Mouse (Mus musculus) CH12.LX (cell line): ENCODE data around the gene Podxl. TPM values are rescaled to one million over a fixed set of nuclear protein-coding genes. Genes with fewer than 3 reads are reported as not detected.

Experiments
- DNase-seq: peaks from one replicate; pipeline ENCODE4 v3.0.0-alpha.2; 2013; ENCODE audit errors: extremely low read depth
- H3K27ac ChIP-seq: 2 replicates; pipeline ENCODE4 v1.5.1; 2012; ENCODE audit warnings: low read depth, mild to moderate bottlenecking, control low read depth, moderate library complexity; ENCODE audit not compliant: insufficient read depth
- H3K27me3 ChIP-seq: replicated peaks from 2 replicates; pipeline ENCODE3; 2012; ENCODE audit warnings: inconsistent platforms
- H3K36me3 ChIP-seq, 2 experiments: replicated peaks in 1 of 2; 2 replicates each; pipeline versions ENCODE3 to v1.6.1; 2012; ENCODE audit warnings: inconsistent platforms in 1 of 2, low read length in 1 of 2, mild to moderate bottlenecking in 1 of 2, mixed read lengths in 1 of 2, moderate library complexity in 1 of 2; ENCODE audit not compliant: control insufficient read depth in 1 of 2, insufficient read depth in 1 of 2
- H3K4me1 ChIP-seq, 2 experiments: 2 replicates each; pipeline ENCODE4 v1.6.1; 2012; ENCODE audit warnings: inconsistent platforms in 1 of 2, moderate library complexity in 1 of 2; ENCODE audit not compliant: insufficient read depth in 2 of 2, control insufficient read depth in 1 of 2
- H3K4me2 ChIP-seq: 2 replicates; pipeline ENCODE4 v1.6.1; 2012; ENCODE audit warnings: low read depth, mild to moderate bottlenecking, control low read depth; ENCODE audit not compliant: poor library complexity, insufficient read depth, severe bottlenecking
- H3K4me3 ChIP-seq, 3 experiments: fragments of 150-350 bp in 1 of 3; sonication (generic) in 1 of 3; replicated peaks in 1 of 3; 2 replicates each; pipeline versions ENCODE3 to v1.5.1; 2011 to 2012; ENCODE audit warnings: low read depth in 2 of 3, low read length in 2 of 3, mild to moderate bottlenecking in 2 of 3, moderate library complexity in 2 of 3, control low read depth in 1 of 3, improper control_type of control experiment in 1 of 3, inconsistent platforms in 1 of 3, mixed read lengths in 1 of 3; ENCODE audit not compliant: poor library complexity in 1 of 3
- H3K79me2 ChIP-seq: replicated peaks from 2 replicates; pipeline ENCODE4 v1.6.1; 2012; ENCODE audit warnings: mild to moderate bottlenecking, moderate library complexity; ENCODE audit not compliant: control insufficient read depth, poor library complexity, insufficient read depth, severe bottlenecking; ENCODE audit errors: extremely low read depth
- H3K9ac ChIP-seq: 2 replicates; pipeline ENCODE4 v1.6.1; 2012; ENCODE audit warnings: low read depth, mild to moderate bottlenecking, control low read depth, moderate library complexity; ENCODE audit not compliant: insufficient read depth
- H3K9me3 ChIP-seq: replicated peaks from 2 replicates; pipeline ENCODE3; 2012; ENCODE audit warnings: low read length, inconsistent platforms, mixed read lengths
- CHD2 ChIP-seq: IDR thresholded peaks from 2 replicates; pipeline ENCODE4 v1.6.1; 2011; ENCODE audit warnings: low read length, improper control_type of control experiment
- CTCF ChIP-seq, 2 experiments: IDR thresholded peaks in 1 of 2; conservative IDR thresholded peaks in 1 of 2; 2 replicates each; pipeline ENCODE4 v1.5.1; 2011 to 2012; ENCODE audit warnings: low read depth in 2 of 2, low read length in 2 of 2, improper control_type of control experiment in 1 of 2, inconsistent platforms in 1 of 2, mild to moderate bottlenecking in 1 of 2, moderate library complexity in 1 of 2
- EP300 ChIP-seq: IDR thresholded peaks from 2 replicates; pipeline ENCODE4 v1.6.1; 2011; ENCODE audit warnings: low read length, improper control_type of control experiment
- ETS1 ChIP-seq: conservative IDR thresholded peaks from 2 replicates; pipeline ENCODE4 v1.6.1; 2012; ENCODE audit warnings: low read depth, mild to moderate bottlenecking, inconsistent platforms, low read length, improper control_type of control experiment, moderate library complexity
- GABPA ChIP-seq: IDR thresholded peaks from 2 replicates; pipeline ENCODE4 v1.6.1; 2012; ENCODE audit warnings: low read depth, low read length, improper control_type of control experiment, inconsistent platforms; ENCODE audit not compliant: insufficient replicate concordance
- HCFC1 ChIP-seq: IDR thresholded peaks from 2 replicates; pipeline ENCODE4 v1.6.1; 2012; ENCODE audit warnings: low read depth, mild to moderate bottlenecking, inconsistent platforms, low read length, improper control_type of control experiment
- MAFK ChIP-seq: IDR thresholded peaks from 2 replicates; pipeline ENCODE4 v1.6.1; 2011; ENCODE audit warnings: low read length, improper control_type of control experiment; ENCODE audit not compliant: insufficient replicate concordance
- MAX ChIP-seq: IDR thresholded peaks from 2 replicates; pipeline ENCODE4 v1.6.1; 2011; ENCODE audit warnings: low read length, improper control_type of control experiment
- MAZ ChIP-seq: IDR thresholded peaks from 2 replicates; pipeline ENCODE4 v1.6.1; 2012; ENCODE audit warnings: low read depth, mild to moderate bottlenecking, inconsistent platforms, low read length, improper control_type of control experiment, moderate library complexity
- MXI1 ChIP-seq: IDR thresholded peaks from 2 replicates; pipeline ENCODE4 v1.6.1; 2011; ENCODE audit warnings: mild to moderate bottlenecking, low read depth, low read length, improper control_type of control experiment
- NELFE ChIP-seq: IDR thresholded peaks from 2 replicates; pipeline ENCODE4 v1.6.1; 2011; ENCODE audit warnings: low read depth, low read length, improper control_type of control experiment
- PAX5 ChIP-seq: IDR thresholded peaks from 2 replicates; pipeline ENCODE4 v1.6.1; 2012; ENCODE audit warnings: low read length, inconsistent platforms, mixed read lengths
- POLR2A ChIP-seq: IDR thresholded peaks from 2 replicates; pipeline ENCODE4 v1.6.1; 2011; ENCODE audit warnings: low read depth, mild to moderate bottlenecking, improper control_type of control experiment, low read length
- SIN3A ChIP-seq: IDR thresholded peaks from 2 replicates; pipeline ENCODE4 v1.6.1; 2012; ENCODE audit warnings: low read length, improper control_type of control experiment, inconsistent platforms
- SMC3 ChIP-seq: IDR thresholded peaks from 2 replicates; pipeline ENCODE4 v1.6.1; 2011; ENCODE audit warnings: low read depth, low read length, improper control_type of control experiment
- UBTF ChIP-seq: IDR thresholded peaks from 2 replicates; pipeline ENCODE4 v1.6.1; 2012; ENCODE audit warnings: low read depth, mild to moderate bottlenecking, inconsistent platforms, low read length, improper control_type of control experiment, moderate library complexity
- USF2 ChIP-seq: conservative IDR thresholded peaks from 2 replicates; pipeline ENCODE4 v1.6.1; 2011; ENCODE audit warnings: low read depth, low read length, improper control_type of control experiment
- ZC3H11A ChIP-seq: IDR thresholded peaks from 2 replicates; pipeline ENCODE4 v1.6.1; 2012; ENCODE audit warnings: low read depth, mild to moderate bottlenecking, inconsistent platforms, low read length, improper control_type of control experiment
- ZKSCAN1 ChIP-seq: IDR thresholded peaks from 2 replicates; pipeline ENCODE4 v1.6.1; 2012; ENCODE audit warnings: low read depth, inconsistent platforms, low read length, improper control_type of control experiment, borderline replicate concordance
- ZNF384 ChIP-seq: IDR thresholded peaks from 2 replicates; pipeline ENCODE4 v1.6.1; 2012; ENCODE audit warnings: low read depth, low read length, improper control_type of control experiment, inconsistent platforms
- dilution Hi-C: fragments of 300-500 bp; cut with MboI; formaldehyde crosslinking; loops from 2 replicates; pipeline ENCODE4 v1.14.3; 2020; ENCODE audit warnings: low sequenced_read_pairs; ENCODE audit not compliant: extremely low pct_unique_long_range_greater_than_20kb, extremely low pct_ligation_motif_present
- in situ Hi-C: fragments of 300-500 bp; cut with MboI; formaldehyde crosslinking; loops from 3 replicates; pipeline ENCODE4 v1.14.3; 2019; ENCODE audit warnings: low sequenced_read_pairs, low pct_ligation_motif_present, low pct_unique_long_range_greater_than_20kb, mixed read lengths
- polyA plus RNA-seq: library from polyadenylated mRNA; unstranded; fragments of >175 nt; gene quantifications from 2 replicates; pipeline ENCODE4 v1.2.1, GENCODE M21; 2012; ENCODE audit warnings: low read depth; ENCODE audit not compliant: insufficient read length
- total RNA-seq, 2 experiments: library from RNA; depleted of rRNA; stranded (reverse); fragments of 300-350 nt in 1 of 2; fragments of >200 nt in 1 of 2; gene quantifications; 2 replicates each; pipeline ENCODE4 v1.2.3; 2012 to 2014

Gene Podxl
- total and polyA plus RNA-seq, 3 experiments: not detected

GRCm38 (mm10) chr6:31524121-31524520 is 39.7 kb downstream of the Podxl start:
- no peak overlapping the region for H3K4me3 ChIP-seq
- H3K27me3 ChIP-seq: no peaks in the 10 kb centered on the region
- in situ Hi-C loops: no loop called here
- no peak overlapping the region for H3K27ac ChIP-seq
- no peak for DNase-seq
- no peaks in the 10 kb centered on the region for H3K79me2 ChIP-seq
- no peak overlapping the region for H3K9ac ChIP-seq
- no peaks in the 10 kb centered on the region for H3K9me3 ChIP-seq
- dilution Hi-C loops: no loop called here
- no peaks in the 10 kb centered on the region for H3K36me3 ChIP-seq
- TF ChIP-seq UBTF (no peak), MAFK (no peak)
- H3K4me2 ChIP-seq: no peak overlapping the region
- peaks cover 0 to 35% of the 10 kb centered on the region in 2 experiments; a peak in 2 of 4 replicates for H3K4me1 ChIP-seq

- H3K4me2 ChIP-seq: no peak overlapping the region
- no peak for TF ChIP-seq ZKSCAN1
- no peak for TF ChIP-seq SIN3A
- TF ChIP-seq USF2: no peak
- no peak for TF ChIP-seq MAX
- TF ChIP-seq EP300: no peak
- no peak for TF ChIP-seq ZNF384
- no peak for TF ChIP-seq SMC3
- TF ChIP-seq MAZ: no peak
- no peak for TF ChIP-seq GABPA
- no peak for TF ChIP-seq NELFE
- no peak for TF ChIP-seq HCFC1
- no peak for TF ChIP-seq ETS1
- TF ChIP-seq PAX5: no peak
- TF ChIP-seq MXI1: no peak
- no peak for TF ChIP-seq POLR2A
- no peak for TF ChIP-seq CHD2
- TF ChIP-seq CTCF (conservative IDR thresholded peaks at IDR 0.05 in 1 of 2, IDR thresholded peaks at IDR 0.05 in 1 of 2; ENCODE audit: low read depth in 2 of 2, low read length in 2 of 2): no peak
- no peak for TF ChIP-seq ZC3H11A
- H3K9me3 ChIP-seq: no peaks in the 10 kb centered on the region
- peaks cover 0 to 40% of the 10 kb centered on the region in 2 experiments; a peak in 2 of 4 replicates for H3K4me1 ChIP-seq
- no peak overlapping the region for H3K9ac ChIP-seq
- no peaks in the 10 kb centered on the region for H3K27me3 ChIP-seq
- peaks cover 0 to 2% of the 10 kb centered on the region in 2 experiments for H3K36me3 ChIP-seq
- no peaks in the 10 kb centered on the region for H3K79me2 ChIP-seq
- dilution Hi-C loops (no loop called here), in situ Hi-C loops (no loop called here)
- DNase-seq: no peak
- H3K27ac ChIP-seq: no peak overlapping the region
- H3K4me3 ChIP-seq: no peak overlapping the region
Observed at GRCm38 (mm10) chr6:31523657-31524056, 40.1 kb downstream of the Podxl start.
